Mouse (Mus musculus): ENCODE measurements around the gene Klk15.

- TF ChIP-seq CTCF (IDR thresholded peaks at IDR 0.05; ENCODE audit: insufficient read depth, low read length) (no peak), POLR2A (IDR thresholded peaks at IDR 0.05; ENCODE audit: borderline replicate concordance, extremely low read depth, low read depth, low read length) (no peak)
These were observed 12.5 kb upstream of the Klk15 start for GRCm38 (mm10) chr7:43921087-43921486.

Data from lung, adult 2 months (tissue).